Mouse (Mus musculus) embryo, embryonic 10.5 days (tissue): ENCODE measurements around the gene Coq5.

Experiments
- DNase-seq: peaks from one replicate; pipeline ENCODE4 v3.0.0-alpha.2; 2015; ENCODE audit warnings: low spot score

The Coq5 gene

DNA sequence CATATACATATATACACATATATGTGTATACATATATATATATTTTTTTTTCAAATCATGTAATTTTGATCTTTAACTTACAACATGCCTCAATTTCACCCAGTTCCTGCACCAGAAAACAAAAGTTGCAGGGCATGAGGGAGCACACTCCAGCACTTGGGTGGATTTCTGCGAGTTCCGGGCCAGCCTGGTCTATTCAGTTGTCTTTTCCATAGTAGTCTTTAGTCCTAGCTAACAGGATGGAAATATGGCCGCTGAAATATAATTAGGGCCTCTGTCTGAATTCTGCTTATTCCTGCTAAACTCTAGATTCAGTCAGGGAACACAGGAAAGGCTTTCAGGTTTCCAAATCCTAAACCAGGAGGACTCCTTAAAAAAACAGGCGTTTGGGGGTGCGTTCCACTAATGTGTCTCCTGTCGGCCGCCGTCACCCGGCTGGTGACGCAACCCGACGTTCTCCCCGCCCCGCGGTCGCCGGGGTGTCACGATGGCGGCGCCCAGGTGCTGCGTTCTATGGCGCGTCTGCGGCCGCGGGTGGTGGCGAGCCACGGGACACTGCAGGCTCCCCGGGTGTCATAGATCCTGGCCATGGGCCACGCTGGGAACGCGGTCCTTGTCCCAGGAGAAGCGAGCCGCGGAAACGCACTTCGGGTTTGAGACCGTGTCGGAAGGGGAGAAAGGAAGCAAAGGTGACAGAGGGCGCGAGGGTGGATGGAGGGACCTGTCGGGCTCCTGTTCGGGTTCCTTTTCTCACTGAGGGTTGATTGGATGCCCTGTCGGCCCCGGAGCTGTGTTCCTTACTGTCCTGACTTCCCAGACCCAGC lies at the start of gene Coq5:
Gene Coq5 (plus strand): TSS at position 441 of the 824 bp plus-strand sequence.
- peak; percentile 88 for DNase-seq

DNA sequence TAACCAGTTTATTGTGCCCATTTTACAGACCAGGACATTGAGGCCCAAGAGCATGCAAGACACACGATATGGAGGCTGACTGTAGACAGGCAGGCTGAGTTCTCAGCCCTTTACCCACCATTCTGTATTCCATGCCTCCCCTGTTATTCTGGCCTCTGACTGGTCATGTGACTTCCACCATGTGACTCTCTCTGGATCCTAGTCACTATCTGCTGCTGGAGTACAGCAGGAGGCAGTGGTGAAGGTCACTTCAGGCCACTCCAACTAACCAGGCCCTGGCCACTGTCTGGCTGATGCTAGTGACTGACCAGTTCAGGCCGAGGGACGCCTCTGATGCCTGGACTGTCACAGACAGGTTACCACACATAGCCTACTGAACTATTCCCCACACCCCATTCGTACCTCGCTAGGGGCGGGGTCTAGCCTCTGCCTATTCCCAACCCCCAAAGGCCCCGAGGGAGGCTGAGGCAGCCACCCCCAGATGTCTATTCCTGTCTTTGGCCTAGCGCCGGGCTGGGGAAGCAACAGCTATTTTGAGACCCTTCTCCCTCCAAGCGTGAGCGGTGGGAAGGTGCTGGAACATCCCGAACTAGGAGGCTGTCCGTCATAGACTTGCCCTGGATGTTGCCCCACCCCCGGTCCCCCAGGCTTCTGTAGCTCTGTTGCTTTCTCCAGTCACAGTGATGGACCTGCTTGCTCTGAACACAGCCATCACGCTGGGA lies 48.5 kb upstream of the Coq5 start:
- no peak for DNase-seq

DNA sequence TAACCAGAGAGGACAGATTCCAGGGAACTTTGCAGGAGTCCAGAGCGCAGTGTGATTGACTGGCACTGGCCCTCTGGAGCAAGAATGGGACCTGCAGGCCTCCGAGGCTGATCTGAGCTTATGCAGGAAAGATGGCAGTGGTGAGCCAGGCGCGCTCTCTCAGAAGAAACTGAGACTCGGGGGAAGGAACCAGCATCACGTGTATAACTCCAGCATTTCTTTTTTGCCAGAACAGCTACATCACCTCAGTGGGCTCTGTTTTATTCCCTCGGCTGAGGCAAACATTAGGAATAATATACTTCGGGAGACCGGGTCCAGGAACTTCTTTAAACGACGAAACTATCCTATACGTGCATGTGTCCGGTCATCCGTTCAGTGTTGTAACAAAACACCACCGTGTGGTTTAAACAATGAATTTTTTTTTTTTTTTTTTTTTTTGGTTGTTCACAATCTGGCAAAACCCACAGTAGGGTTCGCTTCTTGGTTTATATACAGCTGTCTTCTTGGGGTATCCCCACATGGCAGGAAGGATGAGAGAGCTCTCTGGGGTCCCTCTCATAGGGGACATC lies 47.8 kb upstream of the Coq5 start:
- no peak for DNase-seq

- DNase-seq = no peak
These were observed 47.0 kb upstream of the Coq5 start for GRCm38 (mm10) chr5:115232516-115232915.

DNA sequence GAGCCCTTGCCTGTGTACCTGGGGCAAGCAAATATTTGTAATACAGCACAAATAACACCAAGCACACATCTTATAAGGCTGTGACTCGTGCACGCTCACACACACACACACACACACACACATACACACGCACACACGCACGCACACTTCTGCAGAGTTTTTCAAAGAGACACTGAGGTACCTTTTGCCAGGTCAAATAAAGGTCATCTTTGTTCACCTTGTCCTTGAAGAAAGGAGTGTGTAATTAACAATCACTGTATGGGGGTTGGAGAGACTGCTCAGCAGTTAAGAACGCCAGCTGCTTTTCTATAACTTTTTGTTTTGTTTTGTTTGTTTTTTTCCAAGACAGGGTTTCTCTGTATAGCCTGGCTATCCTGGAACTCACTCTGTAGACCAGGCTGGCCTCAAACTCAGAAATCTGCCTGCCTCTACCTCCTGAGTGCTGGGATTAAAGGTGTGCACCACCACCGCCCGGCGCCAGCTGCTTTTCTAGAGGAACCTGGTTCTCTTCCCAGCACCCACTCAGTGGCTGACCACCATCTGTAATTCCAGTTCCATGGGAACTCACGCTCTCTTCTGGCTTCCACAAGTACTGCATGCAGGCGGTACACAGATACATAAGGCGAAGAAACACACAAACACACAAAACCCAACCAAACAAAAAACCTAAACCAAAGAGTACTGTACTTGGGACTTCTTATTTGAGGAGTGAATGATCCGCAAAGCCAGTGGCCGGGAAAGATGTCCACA lies 46.3 kb upstream of the Coq5 start:
- no peak for DNase-seq

DNA sequence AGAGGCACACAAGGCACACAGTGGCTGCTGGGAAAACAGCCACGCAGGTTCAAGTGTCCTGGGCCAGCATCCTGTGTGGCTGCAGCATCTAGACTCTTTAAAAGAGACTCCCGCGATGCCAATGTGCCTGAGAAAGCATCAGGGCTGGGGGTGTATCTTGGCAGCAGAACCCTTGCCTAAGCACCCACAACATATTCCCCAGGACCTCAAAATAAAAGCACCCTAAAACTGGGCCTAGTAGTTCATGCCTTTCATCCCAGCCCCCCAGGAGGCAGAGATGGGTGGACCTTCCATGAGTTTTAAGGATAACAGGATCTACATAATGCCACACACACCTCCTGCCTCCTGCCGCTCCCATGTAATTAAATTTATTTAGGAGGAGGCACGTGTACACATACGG lies 44.9 kb upstream of the Coq5 start:
- DNase-seq = no peak

- no peak for DNase-seq
These were observed 44.1 kb upstream of the Coq5 start for GRCm38 (mm10) chr5:115235323-115235771.

- DNase-seq = peak; percentile 94
These were observed 43.6 kb upstream of the Coq5 start, which contains the start of gene Pop5 for GRCm38 (mm10) chr5:115235786-115236263. Gene Pop5, plus strand, starts transcription at chr5:115235836.

DNA sequence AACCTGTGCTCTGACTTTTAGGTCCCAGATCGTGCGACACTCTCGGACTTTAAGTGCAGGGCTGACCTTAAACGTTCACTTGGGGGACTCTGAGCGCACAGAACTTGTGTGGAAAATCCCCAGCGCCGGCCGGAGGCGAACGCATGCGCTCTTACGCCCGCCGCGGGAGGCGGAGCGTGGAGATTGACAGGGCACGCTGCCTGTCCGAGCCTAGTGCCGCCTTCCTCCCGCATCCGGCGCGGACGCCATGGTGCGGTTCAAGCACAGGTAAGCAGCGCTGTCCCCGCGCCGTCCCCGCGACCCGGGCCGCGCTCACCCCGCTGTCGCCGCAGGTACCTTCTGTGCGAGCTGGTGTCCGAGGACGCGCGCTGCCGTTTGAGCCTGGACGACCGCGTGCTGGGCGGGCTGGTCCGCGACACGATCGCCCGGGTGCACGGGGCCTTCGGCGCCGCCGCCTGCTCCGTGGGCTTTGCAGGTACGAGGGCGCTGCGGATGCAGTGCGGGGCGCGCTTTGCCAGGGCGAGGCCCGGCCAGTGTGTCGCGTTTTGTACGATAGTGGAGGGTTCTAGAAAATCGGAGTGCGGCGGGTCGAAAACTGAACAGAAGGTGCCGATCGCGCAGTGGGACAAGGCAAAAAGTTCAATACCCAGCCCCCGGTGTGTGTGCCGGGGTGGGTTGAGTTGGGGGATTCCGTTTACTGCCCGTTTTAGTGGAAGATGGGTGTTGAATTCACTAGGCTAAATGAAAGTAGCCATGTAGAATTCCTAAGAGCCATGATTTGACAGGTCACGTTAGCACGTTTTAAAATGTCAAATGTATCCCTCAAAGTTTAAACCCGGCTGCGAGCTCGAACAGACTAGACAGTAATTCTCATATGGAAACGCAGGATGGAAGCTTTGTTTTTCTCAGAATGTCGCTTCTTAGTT lies 41.4 kb upstream of the Coq5 start:
- DNase-seq = peak; percentile 94

- DNase-seq = peak; percentile 48
These were observed 40.7 kb upstream of the Coq5 start for GRCm38 (mm10) chr5:115238729-115239195.

DNA sequence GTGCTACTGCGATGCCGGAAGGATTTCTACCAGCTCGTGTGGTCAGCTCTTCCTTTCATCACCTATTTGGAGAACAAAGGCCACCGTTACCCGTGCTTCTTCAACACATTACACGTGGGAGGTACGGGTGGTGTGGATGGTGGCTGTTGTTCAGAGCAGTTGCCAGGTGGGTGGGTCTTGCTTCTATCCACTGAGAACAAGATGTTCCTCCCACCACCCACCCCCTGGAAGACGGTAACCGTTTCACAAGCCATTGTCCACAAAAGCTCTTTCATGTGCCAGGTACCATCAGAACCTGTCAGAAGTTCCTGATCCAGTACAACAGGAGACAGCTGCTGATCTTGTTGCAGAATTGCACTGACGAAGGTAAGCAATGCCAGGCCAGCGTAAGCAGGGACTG lies 39.3 kb upstream of the Coq5 start:
- DNase-seq = no peak

- DNase-seq = no peak
These were observed 24.0 kb upstream of the Coq5 start for GRCm38 (mm10) chr5:115255472-115255871.

- no peak for DNase-seq
These were observed 22.4 kb upstream of the Coq5 start for GRCm38 (mm10) chr5:115256909-115257546.

- DNase-seq = no peak
These were observed 19.1 kb upstream of the Coq5 start for GRCm38 (mm10) chr5:115260356-115260755.

DNA sequence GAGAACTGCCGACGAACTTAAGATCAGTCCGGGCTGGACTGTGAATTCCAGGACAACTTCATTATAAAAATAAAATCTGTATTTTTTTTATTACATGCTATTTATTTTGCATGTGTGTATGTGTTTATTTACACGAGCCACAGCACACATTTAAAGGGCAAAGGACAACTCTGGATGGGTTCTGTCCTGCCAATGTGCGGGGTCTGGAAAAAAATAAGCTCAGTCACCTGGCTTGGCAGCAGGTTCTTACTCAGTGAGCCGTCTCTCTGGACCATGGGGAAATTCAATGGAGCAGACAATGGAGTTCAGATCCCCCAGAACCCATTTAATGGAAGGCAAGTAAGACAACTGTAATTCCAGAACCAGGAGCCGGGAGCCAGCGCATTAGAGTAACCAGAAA lies 18.3 kb upstream of the Coq5 start:
- no peak for DNase-seq

GRCm38 (mm10) chr5:115261880-115262279 lies 17.6 kb upstream of the Coq5 start:
- no peak for DNase-seq

GRCm38 (mm10) chr5:115262502-115263291 lies 16.8 kb upstream of the Coq5 start:
- no peak for DNase-seq

GRCm38 (mm10) chr5:115266340-115266739 lies 13.1 kb upstream of the Coq5 start:
- DNase-seq = no peak

DNA sequence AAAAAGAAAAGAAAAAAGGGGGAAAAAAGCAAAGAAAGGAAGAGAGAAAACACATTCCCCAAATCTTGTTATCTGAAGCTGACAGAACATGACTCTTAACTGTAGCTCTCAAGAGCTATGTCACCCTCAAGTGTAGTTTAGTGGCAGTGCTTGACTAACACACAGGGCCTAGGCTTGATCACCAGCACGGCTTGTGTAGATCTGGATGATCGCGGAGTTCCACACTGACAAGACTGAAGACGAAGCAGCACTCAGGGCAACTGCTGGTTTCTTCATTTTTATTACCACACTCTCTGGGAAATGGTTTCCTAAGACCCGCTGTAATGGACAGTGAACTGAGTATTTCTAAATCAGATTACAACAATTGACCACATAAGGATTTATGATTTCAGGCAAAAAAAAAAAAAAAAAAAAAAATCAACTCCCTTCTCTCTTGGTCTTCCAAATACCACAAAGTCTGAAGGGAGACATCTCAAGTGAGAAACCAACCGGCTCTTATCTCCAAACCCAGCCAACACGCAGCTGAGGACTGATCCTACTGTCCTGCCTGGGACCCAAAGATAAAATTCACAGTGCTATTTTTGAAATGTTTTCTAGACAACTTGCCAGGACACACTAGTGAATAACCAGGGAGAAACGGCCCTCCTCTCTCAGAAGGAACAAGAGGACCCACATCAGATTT lies 12.5 kb upstream of the Coq5 start:
- DNase-seq = no peak
